Mouse (Mus musculus): ENCODE results near the gene Clec12b.
"Not testable (repeated sequence)": the region's sequence is repeated elsewhere in the genome, so short reads cannot be mapped to it uniquely, and the experiment has no call there.

The Clec12b gene

GRCm38 (mm10) chr6:129374937-129375471 lies 10.7 kb downstream of the Clec12b start:
- DNase-seq (ENCODE audit: extremely low read depth, insufficient read length, low spot score) = no peak

GRCm38 (mm10) chr6:129369374-129370132 lies 16.1 kb downstream of the Clec12b start:
- DNase-seq (ENCODE audit: extremely low read depth, insufficient read length, low spot score) = no peak

GRCm38 (mm10) chr6:129365959-129366359 lies 19.7 kb downstream of the Clec12b start:
- DNase-seq (ENCODE audit: extremely low read depth, insufficient read length, low spot score) = peak; percentile 27

DNA sequence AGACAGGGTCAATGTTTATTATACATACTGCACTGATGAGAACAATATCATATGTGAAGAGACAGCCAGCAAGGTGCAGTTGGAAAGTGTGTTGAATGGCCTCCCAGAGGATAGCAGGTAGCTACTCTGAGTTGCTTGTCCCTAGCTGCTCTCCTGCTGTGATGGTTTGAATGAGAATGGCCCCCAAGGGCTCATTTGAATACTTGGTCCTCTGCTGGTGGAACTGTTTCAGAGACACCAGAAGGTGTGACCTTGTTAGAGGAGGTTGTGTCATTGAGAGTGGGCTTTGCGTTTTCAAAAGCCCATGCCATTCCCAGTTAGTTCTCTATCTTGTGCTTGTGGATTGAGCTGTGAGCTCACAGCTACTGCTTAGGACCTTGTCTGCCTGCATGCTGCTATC lies 21.7 kb downstream of the Clec12b start:
- DNase-seq (ENCODE audit: extremely low read depth, insufficient read length, low spot score) = no peak

DNA sequence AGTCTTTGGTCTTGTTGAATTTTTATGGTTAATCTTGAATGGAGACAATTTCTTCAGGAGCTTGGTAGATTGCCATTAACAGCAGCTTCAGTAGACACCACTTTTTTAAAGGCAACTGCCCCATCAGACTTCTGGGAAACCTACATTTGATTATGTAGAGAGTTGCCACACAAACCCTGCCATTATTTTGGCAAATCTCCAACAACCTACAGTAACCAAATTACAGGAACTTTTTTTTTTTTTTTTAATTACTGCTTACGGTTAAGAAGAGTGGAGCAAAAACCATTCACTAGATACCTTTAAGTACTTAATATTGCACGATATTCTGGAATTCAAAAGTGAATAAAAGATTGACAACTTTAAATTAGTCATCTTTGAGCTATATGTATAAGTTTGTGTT lies 26.2 kb downstream of the Clec12b start:
- DNase-seq (ENCODE audit: extremely low read depth, insufficient read length, low spot score) = no peak

- no peak for DNase-seq (ENCODE audit: extremely low read depth, insufficient read length, low spot score)
These were observed 29.2 kb downstream of the Clec12b start for GRCm38 (mm10) chr6:129356430-129356829.

GRCm38 (mm10) chr6:129355774-129356173 lies 29.9 kb downstream of the Clec12b start:
- no peak for DNase-seq (ENCODE audit: extremely low read depth, insufficient read length, low spot score)

DNA sequence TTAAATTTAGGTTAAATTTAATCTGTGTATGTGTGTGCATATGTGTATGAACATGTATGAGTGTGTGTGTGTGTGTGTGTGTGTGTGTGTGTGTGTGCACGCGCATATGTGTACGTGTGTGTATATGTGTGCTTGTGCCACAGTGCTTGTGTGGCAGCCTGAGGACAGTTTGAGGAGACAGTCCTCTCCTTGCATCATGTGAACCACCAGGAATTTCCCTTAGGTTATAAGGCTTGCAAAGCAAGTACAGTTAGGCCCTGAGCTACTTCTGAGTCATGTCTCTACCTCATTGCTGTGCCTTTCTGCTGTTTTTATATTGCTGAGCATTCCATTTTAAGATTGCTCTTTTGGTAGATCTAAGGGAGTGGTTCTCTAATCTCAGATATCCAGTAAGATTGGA lies 34.6 kb downstream of the Clec12b start:
- no peak for DNase-seq (ENCODE audit: extremely low read depth, insufficient read length, low spot score)

DNA sequence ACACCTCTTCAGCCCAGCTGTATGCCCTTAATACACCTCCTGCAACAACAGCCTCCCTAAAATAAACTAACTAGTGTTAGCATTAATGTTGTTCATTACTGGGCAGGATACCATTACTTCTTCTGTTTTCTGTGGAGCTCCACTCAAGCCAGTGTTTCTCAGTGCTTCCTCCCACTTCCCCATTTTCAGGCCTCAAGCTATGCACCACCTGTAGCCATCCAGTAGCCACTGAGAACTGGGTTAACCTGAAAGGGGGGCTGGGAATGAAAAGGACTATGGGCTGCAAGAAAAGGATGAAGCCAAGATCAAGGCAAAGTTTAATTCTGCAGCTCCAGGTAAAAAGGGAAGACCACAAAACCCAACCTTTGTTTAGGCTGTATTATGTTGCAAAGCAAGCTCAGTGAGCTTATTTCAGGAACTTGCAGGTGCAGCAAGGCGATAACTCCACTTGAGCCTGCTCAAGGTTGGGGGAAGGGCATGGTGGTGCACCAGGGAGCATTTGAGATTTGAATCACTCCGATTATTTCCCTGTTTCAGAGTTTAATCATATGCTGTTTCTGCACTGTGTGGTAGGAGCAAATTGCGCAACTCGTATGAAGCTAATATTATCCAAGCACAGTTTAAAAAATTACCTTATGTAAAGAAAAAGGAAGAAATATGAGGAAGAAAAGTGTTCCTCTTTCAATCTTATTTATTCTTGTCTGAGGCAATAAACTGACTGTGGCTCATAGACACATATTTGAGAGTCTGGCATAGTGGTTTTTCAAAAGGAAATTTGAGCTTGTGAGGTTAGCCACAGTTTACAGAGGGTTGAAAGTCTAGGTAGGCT lies 35.9 kb downstream of the Clec12b start:
- DNase-seq (ENCODE audit: extremely low read depth, insufficient read length, low spot score) = no peak

- DNase-seq (ENCODE audit: extremely low read depth, insufficient read length, low spot score) = no peak
These were observed 41.3 kb downstream of the Clec12b start for GRCm38 (mm10) chr6:129344408-129344807.

DNA sequence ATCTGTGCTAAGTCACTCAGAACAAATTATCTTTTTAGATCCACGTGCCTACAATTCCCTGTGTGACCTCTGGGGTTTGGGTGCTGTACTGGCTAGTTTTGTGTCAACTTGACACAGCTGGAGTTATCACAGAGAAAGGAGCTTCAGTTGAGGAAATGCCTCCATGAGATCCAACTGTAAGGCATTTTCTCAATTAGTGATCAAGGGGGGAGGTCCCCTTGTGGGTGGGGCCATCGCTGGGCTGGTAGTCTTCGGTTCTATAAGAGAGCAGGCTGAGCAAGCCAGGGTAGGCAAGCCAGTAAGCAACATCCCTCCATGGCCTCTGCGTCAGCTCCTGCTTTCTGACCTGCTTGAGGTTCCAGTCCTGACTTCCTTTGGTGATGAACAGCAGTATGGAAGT lies 43.3 kb downstream of the Clec12b start, which contains the start of gene Clec12a:
Gene Clec12a, plus strand, starts transcription at position 301 of the 400 bp plus-strand sequence.
- DNase-seq (ENCODE audit: extremely low read depth, insufficient read length, low spot score) = not testable (repeated sequence)

- no peak for DNase-seq (ENCODE audit: extremely low read depth, insufficient read length, low spot score)
These were observed 47.9 kb downstream of the Clec12b start for GRCm38 (mm10) chr6:129337751-129338150.

DNA sequence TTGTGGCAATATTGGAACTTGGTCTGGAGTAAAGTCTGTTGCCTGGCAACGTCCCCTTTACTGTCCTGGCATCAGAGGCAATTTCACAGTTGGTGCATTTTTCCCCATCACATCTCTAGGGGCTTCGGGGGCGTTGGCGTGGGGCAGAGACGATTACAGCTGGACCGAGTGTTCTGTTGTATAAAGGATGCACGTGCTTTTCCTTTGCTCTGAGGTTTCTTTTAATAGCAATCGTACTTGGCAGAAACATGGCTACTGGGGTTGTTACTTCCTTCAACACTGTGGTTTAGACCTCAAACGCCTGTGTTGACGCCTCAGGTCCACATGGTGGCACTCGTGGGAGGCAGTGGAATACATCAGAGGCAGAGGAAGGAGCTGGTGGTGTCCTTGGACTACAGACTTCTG lies 52.0 kb downstream of the Clec12b start:
- peak; percentile 14 for DNase-seq (ENCODE audit: extremely low read depth, insufficient read length, low spot score)

GRCm38 (mm10) chr6:129331610-129332009 lies 54.1 kb downstream of the Clec12b start, which contains the start of gene 4922502D21Rik:
Gene 4922502D21Rik (minus strand): TSS chr6:129331796.
- no peak for DNase-seq (ENCODE audit: extremely low read depth, insufficient read length, low spot score)

DNA sequence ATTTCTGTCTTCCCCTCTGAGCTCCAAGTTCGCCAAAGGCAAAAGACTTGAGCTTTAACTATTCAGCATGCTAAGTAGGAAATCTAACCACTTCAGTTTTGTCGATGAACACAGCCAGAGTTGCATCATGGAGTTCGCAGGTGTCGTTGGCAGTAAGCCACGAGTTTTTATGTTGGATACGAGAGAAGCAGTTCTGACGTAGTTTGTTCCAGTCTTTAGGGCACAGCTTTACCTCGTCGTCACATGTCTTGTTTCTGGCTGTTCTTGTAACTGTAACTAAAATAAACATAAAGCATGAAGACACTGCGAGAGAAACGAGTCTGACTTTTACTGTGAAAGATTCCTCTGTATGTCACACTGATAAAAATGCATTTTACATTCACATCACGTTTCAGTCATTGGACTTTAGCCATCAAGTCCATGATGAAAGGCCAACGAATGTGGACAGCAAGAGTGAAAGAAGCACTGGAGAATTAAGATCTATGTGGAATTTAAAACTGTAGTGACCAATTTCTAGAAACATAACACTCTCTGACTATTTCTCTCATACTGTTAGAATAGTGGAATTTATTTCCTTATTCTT lies 59.0 kb downstream of the Clec12b start:
- DNase-seq (ENCODE audit: extremely low read depth, insufficient read length, low spot score) = no peak

DNA sequence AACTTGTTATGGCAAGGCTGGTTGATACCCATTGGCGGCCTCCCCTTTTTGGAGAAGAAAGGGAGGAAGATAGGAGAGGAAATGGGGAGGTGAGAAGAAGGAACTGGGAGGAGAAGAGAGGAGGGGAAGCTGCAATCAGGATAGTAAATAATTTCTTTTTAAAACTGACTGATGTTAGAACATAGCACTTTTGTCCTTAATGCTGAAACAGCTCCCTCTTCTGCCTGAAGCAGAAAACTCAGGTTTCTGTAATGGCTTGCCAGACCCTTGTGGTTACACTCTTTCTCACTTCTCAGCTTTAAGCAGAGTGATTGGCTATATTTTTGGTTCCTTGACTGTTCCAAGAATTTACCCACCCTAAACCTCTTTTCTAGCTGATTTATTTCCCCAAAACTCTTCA lies 59.7 kb downstream of the Clec12b start:
- DNase-seq (ENCODE audit: extremely low read depth, insufficient read length, low spot score) = no peak

Measured in 3134 (cell line).